Mouse (Mus musculus) limb, embryonic 15.5 days (tissue): ENCODE measurements around the gene Hist2h2bb. TPM values are rescaled to one million over a fixed set of nuclear protein-coding genes. Genes with fewer than 3 reads are reported as not detected.
A peak's percentile ranks its signal among the peaks of the same experiment; 100 is the strongest.
"Not testable (repeated sequence)": the region's sequence is repeated elsewhere in the genome, so short reads cannot be mapped to it uniquely, and the experiment has no call there.

Source experiments
- ATAC-seq: fragments of 200-750 bp; cut with Nextera tagmentation; 2 replicates; pipeline ENCODE4 v1.8.0; 2017; ENCODE audit warnings: low read depth, moderate TSS enrichment; ENCODE audit not compliant: insufficient number of reproducible peaks, low FRiP score, low TSS enrichment
- H3K27ac ChIP-seq: fragments of 300-500 bp; sonication (generic); 2 replicates; pipeline ENCODE4 v1.5.1; 2015; ENCODE audit warnings: moderate library complexity, mild to moderate bottlenecking, inconsistent platforms
- H3K27me3 ChIP-seq: fragments of 300-500 bp; sonication (generic); 2 replicates; pipeline ENCODE4 v1.6.1; 2015; ENCODE audit warnings: inconsistent platforms
- H3K36me3 ChIP-seq: fragments of 300-500 bp; sonication (generic); 2 replicates; pipeline ENCODE4 v1.6.1; 2015; ENCODE audit warnings: inconsistent platforms
- H3K4me1 ChIP-seq: fragments of 300-500 bp; sonication (generic); 2 replicates; pipeline ENCODE4 v1.6.1; 2015; ENCODE audit warnings: inconsistent platforms
- H3K4me2 ChIP-seq: fragments of 300-500 bp; sonication (generic); 2 replicates; pipeline ENCODE4 v1.6.1; 2015; ENCODE audit warnings: mild to moderate bottlenecking, inconsistent platforms
- H3K4me3 ChIP-seq: fragments of 300-500 bp; sonication (generic); 2 replicates; pipeline ENCODE4 v1.5.1; 2015; ENCODE audit warnings: mild to moderate bottlenecking, inconsistent platforms
- H3K9ac ChIP-seq: fragments of 300-500 bp; sonication (generic); 2 replicates; pipeline ENCODE4 v1.6.1; 2015; ENCODE audit warnings: inconsistent platforms
- H3K9me3 ChIP-seq: fragments of 300-500 bp; sonication (generic); 2 replicates; pipeline ENCODE4 v1.6.1; 2016; ENCODE audit warnings: inconsistent platforms
- WGBS: fragments of 180-500 bp; shearing (Covaris S2); methylation state at CpG from one replicate; pipeline ENCODE4 v1.1.7; 2015; 5-methylcytosine and 5-hydroxymethylcytosine counted together
- polyA plus RNA-seq: library from polyadenylated mRNA; unstranded; fragments of >200 nt; fragmentation: Nextera tagmentation; extraction: Ambion mirVana; gene quantifications from 2 replicates; pipeline ENCODE4 v1.2.1, GENCODE M21; 2015

The Hist2h2bb gene
- polyA plus RNA-seq, 1 experiment from 2014 or later: 10.7 TPM

DNA sequence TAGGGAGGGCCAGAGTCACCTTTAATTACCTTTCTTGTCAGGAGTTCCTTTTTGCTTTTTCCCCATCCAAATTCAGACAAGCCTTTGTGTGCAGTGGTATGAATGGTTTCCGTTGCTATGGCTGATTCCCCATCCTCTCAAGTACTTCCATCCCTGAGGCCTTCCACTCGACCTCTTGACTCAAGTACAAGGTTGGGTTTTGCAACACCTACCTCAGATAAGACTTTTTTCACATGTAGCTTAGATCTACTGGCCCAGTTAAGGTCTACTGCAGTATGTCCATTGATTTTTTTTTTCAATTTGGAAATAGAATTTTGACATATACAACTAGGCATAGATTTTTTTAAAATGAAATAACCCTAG is 37.8 kb upstream of the Hist2h2bb start:
- Histone ChIP-seq H3K27me3 (no peaks in the 10 kb centered on the region), H3K9ac (no peak overlapping the region), H3K4me3 (no peak overlapping the region), H3K4me2 (no peak overlapping the region), H3K4me1 (no peaks in the 10 kb centered on the region), H3K9me3 (no peaks in the 10 kb centered on the region), H3K36me3 (no peaks in the 10 kb centered on the region), H3K27ac (no peak overlapping the region)
- no peak for ATAC-seq
- 60% methylated on average over 2 of the region's 2 CpGs for WGBS

DNA sequence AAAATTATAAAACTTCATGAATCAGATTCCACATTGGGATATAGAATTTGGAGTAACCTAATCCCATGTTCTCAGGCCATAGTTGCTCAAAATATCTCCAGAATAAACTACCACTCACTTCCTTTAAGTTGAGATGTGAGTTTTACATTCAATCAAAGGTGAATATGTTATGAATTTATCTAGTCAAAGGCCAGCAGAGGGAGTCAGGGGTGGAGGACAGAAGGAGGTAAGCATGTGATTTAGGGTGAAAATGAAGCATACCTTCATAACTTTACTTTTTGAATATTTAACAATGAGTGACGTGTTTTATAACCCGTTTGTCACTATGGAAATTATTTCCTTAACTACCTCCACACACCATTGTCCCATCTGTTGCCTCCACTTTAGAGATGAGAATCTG is 34.6 kb upstream of the Hist2h2bb start:
- H3K27ac ChIP-seq: no peak overlapping the region
- no peak overlapping the region for H3K4me2 ChIP-seq
- no peak overlapping the region for H3K9ac ChIP-seq
- H3K36me3 ChIP-seq: no peaks in the 10 kb centered on the region
- no peak overlapping the region for H3K4me3 ChIP-seq
- no peak for ATAC-seq
- WGBS: 77% methylated on average over 2 of the region's 2 CpGs
- H3K9me3 ChIP-seq: no peaks in the 10 kb centered on the region
- peaks cover 13% of the 10 kb centered on the region for H3K4me1 ChIP-seq
- H3K27me3 ChIP-seq: no peaks in the 10 kb centered on the region

DNA sequence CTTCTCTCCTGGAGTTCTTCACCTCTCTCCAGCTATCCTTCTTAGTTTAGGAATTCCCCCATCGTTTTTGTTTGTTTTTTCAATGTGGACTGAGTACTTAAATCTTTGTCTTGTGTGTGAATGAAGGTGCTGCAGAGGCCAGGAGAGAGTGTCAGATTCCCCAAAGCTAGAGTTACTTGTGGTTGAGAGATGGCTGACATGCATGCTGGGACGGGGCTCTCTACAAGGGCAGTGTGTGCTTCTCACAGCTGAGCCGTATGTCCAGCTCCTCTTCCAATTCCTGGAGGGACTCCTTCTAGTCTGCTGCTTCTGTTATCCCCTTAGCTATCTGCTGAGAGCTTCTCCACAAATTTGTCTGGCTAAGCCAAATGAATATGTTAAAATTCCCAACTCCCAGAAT is 33.7 kb upstream of the Hist2h2bb start:
- no peak overlapping the region for H3K4me2 ChIP-seq
- H3K27me3 ChIP-seq: no peaks in the 10 kb centered on the region
- no peak overlapping the region for H3K27ac ChIP-seq
- no peak for ATAC-seq
- no peaks in the 10 kb centered on the region for H3K36me3 ChIP-seq
- 53% methylated on average over 3 of the region's 3 CpGs for WGBS
- no peak overlapping the region for H3K4me3 ChIP-seq
- H3K9me3 ChIP-seq: no peaks in the 10 kb centered on the region
- peaks cover 15% of the 10 kb centered on the region for H3K4me1 ChIP-seq
- H3K9ac ChIP-seq: no peak overlapping the region

DNA sequence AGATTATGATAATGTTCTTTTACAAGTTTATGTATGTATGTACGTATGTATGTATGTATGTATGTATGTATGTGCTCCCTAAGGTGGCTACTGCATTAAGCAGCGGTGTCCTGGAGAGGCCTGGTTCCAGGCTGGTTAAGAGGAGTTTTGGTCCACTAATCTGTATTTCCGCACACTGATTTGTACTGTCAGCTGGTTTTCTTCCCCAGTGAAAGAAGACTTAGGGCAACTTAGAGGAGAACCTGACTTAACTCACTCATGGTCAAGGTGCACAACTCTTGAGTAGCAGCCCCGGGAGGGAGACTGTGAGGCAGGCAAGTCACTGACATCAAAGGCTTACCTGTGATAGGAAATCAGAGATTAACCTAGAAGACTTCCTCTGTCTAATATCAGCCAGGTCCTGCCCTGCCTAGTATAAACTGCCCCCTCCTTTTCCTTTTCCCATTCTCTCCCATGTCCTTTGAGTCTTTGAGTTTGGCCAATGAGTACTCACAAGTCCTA is 32.7 kb upstream of the Hist2h2bb start:
- no peaks in the 10 kb centered on the region for H3K27me3 ChIP-seq
- no peak for ATAC-seq
- no peaks in the 10 kb centered on the region for H3K36me3 ChIP-seq
- H3K9me3 ChIP-seq: no peaks in the 10 kb centered on the region
- H3K9ac ChIP-seq: no peak overlapping the region
- H3K4me2 ChIP-seq: peak overlapping the region; percentile 43
- H3K4me3 ChIP-seq: peak overlapping the region; percentile 39; the same call in 1 of the 2 replicates
- 74% methylated on average over 4 of the region's 4 CpGs for WGBS
- peak overlapping the region; percentile 34; the same call in 1 of the 2 replicates for H3K27ac ChIP-seq
- H3K4me1 ChIP-seq: peaks cover 15% of the 10 kb centered on the region

DNA sequence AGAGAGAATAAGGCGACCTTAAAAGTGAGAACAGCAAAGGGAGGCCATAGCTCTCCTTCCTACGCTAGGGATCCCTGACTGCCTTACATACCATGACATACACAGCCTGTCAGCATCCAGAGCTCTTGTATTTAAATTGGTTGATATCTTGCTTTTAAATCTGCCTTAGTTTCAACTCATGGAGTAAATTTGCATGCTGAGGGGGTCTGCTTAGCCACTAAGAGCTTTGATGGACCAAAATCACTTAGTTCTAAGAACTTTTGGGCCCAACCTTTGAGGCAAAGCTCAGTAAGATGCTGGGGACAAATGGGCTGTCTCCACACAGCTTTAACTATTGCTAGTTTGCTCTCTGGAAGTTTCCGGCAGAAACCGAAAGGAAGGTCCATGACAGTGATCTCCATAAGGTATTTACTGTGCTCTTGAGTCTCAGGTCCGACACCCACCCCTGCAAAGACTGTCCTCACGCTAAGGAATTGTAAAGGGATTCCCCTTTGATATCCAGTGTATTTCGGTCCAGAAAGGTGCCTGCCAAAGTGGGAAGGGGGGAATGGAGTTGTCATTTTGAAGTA is 32.1 kb upstream of the Hist2h2bb start:
- peaks cover 15% of the 10 kb centered on the region for H3K4me1 ChIP-seq
- peak overlapping the region; percentile 34; the same call in 1 of the 2 replicates for H3K27ac ChIP-seq
- peak overlapping the region; percentile 43 for H3K4me2 ChIP-seq
- no peaks in the 10 kb centered on the region for H3K27me3 ChIP-seq
- WGBS: 19% methylated on average over 7 of the region's 7 CpGs
- H3K9me3 ChIP-seq: no peaks in the 10 kb centered on the region
- H3K36me3 ChIP-seq: no peaks in the 10 kb centered on the region
- peak overlapping the region; percentile 26; the same call in 1 of the 2 replicates for H3K9ac ChIP-seq
- peak overlapping the region; percentile 39 for H3K4me3 ChIP-seq
- ATAC-seq: no peak

DNA sequence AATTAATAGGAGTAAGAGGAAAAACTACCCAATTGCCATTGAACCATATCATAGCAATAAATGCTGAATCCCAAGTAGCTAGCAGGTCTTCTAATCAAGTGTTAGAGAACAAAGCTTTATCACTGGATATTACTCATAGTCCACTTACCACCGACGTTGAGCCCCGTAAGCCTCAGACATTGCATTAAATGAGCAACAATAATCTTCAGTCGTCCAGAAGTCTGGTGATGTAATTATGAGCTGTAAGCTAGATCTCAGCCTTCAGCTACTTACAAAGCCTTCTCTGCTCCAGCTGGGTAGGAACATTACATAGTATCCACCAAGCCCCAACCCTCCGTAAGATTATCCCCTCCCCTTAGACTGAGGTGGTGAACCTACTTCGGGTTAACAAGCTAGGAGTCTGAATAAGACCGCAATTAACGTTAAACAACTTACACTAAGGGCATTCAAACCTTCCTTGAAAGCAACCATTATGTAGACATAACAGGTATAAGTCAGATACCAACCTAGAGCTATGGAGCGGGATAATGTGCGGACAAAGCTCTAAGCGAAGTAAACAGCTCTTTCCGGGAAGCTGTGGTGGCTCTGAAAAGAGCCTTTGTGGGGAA is 31.5 kb upstream of the Hist2h2bb start:
- WGBS: under 1% methylated on average over 12 of the region's 12 CpGs

DNA sequence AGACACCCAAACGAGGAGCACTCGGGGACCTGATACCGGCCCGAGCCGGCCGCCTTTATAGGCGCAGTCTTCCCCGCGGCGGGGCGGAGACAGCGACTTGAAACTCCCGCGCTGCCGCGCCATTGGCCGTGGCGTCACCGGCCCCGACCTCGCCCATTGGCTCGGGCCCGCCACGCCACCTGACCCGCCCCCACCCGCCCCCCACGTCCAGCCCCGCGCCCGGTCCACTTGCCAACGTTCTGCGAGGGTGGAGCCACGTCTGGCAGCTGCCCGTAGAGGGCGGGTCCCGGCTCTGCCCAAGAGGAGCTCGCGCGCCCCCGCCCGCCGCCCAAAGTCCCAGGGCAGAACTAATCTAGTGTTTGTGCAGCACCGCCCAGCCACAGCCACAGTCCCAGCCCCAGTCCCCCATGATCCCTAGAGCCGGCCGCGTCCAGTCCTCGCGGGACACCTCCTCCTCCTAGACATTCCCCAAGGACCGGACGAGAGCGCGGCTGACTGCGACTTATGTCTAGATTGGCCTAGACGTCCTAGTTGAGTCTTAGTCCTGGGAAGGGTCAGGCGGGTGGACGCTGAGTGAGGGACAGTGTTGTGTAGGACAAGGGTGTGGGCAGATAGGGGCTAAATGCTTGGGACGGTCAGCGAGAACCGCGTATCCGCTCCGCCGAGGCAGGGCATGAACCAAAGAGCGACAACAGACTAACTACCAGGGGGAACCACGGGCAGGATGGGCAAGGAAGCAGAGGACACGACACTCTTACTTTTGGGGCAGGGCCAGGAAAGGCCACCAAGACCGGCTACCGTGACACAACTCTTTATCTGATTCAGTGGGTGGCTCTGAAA is 30.4 kb upstream of the Hist2h2bb start, which contains the start of gene Hist2h3c2:
Hist2h3c2 (minus strand) TSS at position 174 of the 840 bp plus-strand sequence.
- H3K4me3 ChIP-seq: peak within 1 kb of the TSS; percentile 39
- H3K9me3 ChIP-seq, H3K36me3 ChIP-seq, H3K27me3 ChIP-seq: not testable (repeated sequence)
- peak within 1 kb of the TSS; percentile 83 for H3K27ac ChIP-seq
- H3K4me1 ChIP-seq: peaks cover 20% of the 10 kb centered on the region
- H3K9ac ChIP-seq: peak within 1 kb of the TSS; percentile 26; the same call in 1 of the 2 replicates
- 4% methylated on average over 11 of the region's 68 CpGs for WGBS
- peak within 1 kb of the TSS; percentile 43 for H3K4me2 ChIP-seq
- peak; percentile 93 for ATAC-seq

More for the DNA sequence above, 31.5 kb upstream of the Hist2h2bb start:
- H3K36me3 ChIP-seq: no peaks in the 10 kb centered on the region
- H3K4me3 ChIP-seq: peak overlapping the region; percentile 39
- H3K9me3 ChIP-seq: no peaks in the 10 kb centered on the region
- H3K27ac ChIP-seq: peak overlapping the region; percentile 34
- H3K4me1 ChIP-seq: peaks cover 15% of the 10 kb centered on the region
- ATAC-seq: no peak
- peak overlapping the region; percentile 26; the same call in 1 of the 2 replicates for H3K9ac ChIP-seq
- H3K4me2 ChIP-seq: peak overlapping the region; percentile 43
- H3K27me3 ChIP-seq: no peaks in the 10 kb centered on the region

DNA sequence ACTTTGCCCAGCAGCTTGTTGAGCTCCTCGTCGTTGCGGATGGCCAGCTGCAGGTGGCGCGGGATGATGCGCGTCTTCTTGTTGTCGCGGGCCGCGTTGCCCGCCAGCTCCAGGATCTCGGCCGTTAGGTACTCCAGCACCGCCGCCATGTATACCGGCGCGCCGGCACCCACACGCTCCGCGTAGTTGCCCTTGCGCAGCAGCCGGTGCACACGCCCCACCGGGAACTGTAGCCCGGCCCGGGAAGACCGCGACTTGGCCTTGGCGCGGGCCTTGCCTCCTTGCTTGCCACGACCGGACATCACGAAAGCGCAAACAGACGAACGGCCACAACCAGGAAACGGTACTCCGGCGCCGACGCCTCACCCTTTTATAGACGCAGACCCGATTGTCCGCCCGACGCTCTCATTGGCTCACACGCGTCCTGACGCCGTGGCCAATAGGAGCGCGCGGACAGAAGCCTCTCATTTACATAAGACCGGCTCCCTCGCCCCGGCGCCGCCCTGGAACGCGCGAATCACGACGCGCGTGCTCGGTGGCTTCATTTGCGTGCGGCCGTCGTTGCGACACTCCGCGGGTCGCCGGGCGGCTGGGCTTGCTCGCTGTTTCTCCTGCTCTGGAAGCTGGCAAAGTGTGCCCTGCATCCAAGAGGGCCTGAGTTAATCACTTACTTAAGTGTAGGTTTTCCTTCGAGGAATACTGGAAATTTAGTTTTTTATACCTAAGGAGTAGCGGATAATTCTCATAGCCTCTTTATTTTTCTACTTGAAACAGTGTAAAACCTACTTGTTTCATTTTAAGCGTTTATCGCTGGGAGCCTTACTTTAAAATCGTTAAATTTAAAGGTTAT is 29.4 kb upstream of the Hist2h2bb start, which contains the start of gene Hist2h2aa2:
Hist2h2aa2 (minus strand) TSS at position 328 of the 850 bp plus-strand sequence.
- H3K27me3 ChIP-seq, H3K36me3 ChIP-seq, H3K9me3 ChIP-seq: not testable (repeated sequence)
- Histone ChIP-seq H3K4me3 (peak within 1 kb of the TSS; percentile 35), H3K9ac (0 out of 2 replicates have a peak within 1 kb of the TSS, but pooled peaks have one; percentile 20), H3K27ac (peak within 1 kb of the TSS; percentile 88), H3K4me1 (peaks cover 23% of the 10 kb centered on the region), H3K4me2 (peak within 1 kb of the TSS; percentile 45)
- peak; percentile 88 for ATAC-seq
- WGBS: 4% methylated on average over 31 of the region's 85 CpGs

DNA sequence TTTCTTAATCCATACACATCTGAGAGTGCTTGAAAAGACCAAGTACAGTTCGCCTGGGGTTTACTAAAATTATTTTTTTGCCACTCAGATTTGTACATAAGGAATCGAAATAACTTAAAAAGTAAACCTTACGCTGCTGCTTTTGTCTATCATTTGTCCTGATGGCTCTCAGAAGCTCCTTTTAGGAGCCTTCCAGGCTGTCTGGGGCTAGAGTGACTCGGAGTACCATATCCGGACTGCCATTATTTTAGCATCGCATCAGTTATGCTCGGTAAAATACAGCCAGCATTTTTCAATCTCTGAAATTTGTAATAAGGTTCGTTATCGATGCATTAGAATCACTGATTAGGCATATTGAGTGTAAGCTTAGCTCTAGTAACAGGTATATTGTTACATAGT is 28.8 kb upstream of the Hist2h2bb start:
- no peaks in the 10 kb centered on the region for H3K36me3 ChIP-seq
- peak overlapping the region; percentile 88 for H3K27ac ChIP-seq
- peaks cover 23% of the 10 kb centered on the region for H3K4me1 ChIP-seq
- 73% methylated on average over 9 of the region's 9 CpGs for WGBS
- peak overlapping the region; percentile 45 for H3K4me2 ChIP-seq
- H3K27me3 ChIP-seq: no peaks in the 10 kb centered on the region
- H3K9ac ChIP-seq: 0 out of 2 replicates have a peak overlapping the region, but pooled peaks have one; percentile 20
- no peak for ATAC-seq
- peak overlapping the region; percentile 28; the same call in 1 of the 2 replicates for H3K4me3 ChIP-seq
- H3K9me3 ChIP-seq: no peaks in the 10 kb centered on the region

DNA sequence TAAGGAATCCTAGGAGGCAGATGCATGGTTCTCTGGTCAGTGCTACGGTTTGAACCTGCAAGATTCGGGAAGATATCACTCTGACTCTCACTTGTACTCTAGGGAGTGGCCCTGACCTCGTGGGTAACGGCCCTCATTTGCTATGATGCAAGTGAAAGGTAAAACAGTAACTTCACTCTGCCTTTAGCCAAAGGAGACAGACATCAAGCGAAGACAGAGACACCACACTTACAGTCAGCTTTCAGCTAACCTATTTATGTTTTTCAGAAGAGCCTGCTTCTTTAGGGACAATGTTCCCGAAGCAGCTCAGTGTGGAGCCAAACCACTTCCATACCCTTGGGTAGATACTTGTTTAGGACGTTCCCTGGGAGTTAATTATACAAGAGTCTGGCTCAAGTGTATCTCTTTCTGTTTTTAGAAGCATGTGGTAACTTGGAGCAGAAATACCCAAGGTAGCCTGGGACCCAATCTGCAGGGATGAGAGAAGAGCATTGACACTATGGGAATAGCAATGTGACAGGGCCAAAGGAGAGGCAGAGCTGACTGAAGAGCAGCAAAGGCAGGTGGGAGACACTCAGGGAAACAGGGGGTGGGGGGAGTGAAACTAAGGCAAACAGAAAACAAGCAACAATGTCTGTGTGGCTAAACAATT is 25.5 kb upstream of the Hist2h2bb start:
- Histone ChIP-seq H3K27me3 (no peaks in the 10 kb centered on the region), H3K4me2 (peak overlapping the region; percentile 47), H3K36me3 (no peaks in the 10 kb centered on the region), H3K4me1 (peaks cover 21% of the 10 kb centered on the region), H3K27ac (peak overlapping the region; percentile 98), H3K9ac (peak overlapping the region; percentile 74), H3K4me3 (peak overlapping the region; percentile 50), H3K9me3 (no peaks in the 10 kb centered on the region)
- no peak for ATAC-seq
- 76% methylated on average over 7 of the region's 7 CpGs for WGBS
